Comparison of ENCODE assay signal across 8 mouse cellular contexts in the genomic region with DNA sequence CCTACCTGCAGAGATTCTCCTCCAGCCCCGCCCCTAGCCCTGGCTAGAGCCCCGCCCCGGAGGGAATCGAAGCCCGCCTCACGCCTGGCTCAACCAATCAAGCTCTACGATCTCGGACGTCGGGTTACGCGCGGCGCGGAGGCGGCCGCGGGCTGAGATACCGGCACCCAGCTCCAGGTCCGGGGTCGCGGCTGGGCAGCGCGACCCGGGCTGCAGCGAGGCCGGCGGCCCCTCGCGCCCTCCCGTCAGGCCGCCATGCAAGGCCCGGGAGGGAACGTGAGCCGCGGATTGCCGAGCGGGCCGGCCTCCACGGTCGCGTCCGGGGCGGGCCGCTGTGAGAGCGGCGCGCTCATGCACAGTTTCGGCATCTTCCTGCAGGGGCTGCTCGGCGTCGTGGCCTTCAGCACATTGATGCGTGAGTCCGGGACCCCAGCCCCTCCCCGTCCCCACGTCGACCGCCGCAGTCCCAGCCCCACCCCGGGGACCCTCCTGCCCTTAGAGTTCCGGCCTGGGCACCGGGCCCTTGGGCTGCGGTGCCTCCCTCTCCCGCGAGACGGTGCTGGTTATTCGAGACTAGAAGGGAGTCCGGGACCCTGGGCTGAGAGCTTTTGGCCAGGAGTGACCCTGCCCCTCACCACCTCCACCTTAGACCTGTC. TPM values are rescaled to one million over a fixed set of nuclear protein-coding genes. Genes with fewer than 3 reads are reported as not detected.
A peak's percentile ranks its signal among the peaks of the same experiment; 100 is the strongest.
DNase-seq lines count a peak whose midpoint lies in the region; ATAC-seq and TF ChIP-seq lines count a peak whose summit lies in the region.

A gene (plus strand): TSS at position 115 of the 656 bp plus-strand sequence.

- no peak for TF ChIP-seq RAD21 in MEL (IDR thresholded peaks at IDR 0.05; ENCODE audit: low read depth, low read length)

- peak; percentile 79 for DNase-seq in MEL (ENCODE audit: low read depth, low spot score)
- DNase-seq in cerebellum, adult 2 months, result peak; percentile 91
- peak; percentile 76 for DNase-seq in forelimb bud, embryonic 11.5 days (ENCODE audit: low read depth, low spot score)
- peak; percentile 81 for DNase-seq in layer of hippocampus, adult 9-11 months
- peak; percentile 92 for DNase-seq in lung, postnatal 0 days (ENCODE audit: low spot score)
- peak; percentile 74 for DNase-seq in ovary, postnatal 14 days (ENCODE audit: low spot score)
- DNase-seq in thymus, postnatal 14 days, result peak; percentile 91

- H3K4me3 ChIP-seq in MEL (ENCODE audit: control insufficient read depth in 1 of 2, insufficient read depth in 1 of 2, low read depth in 2 of 2, low read length in 2 of 2), result peak within 1 kb of the TSS; percentile 82 to 91
- H3K4me3 ChIP-seq in cerebellum, adult 2 months (replicated peaks; ENCODE audit: insufficient read depth, low read depth, low read length), result peak within 1 kb of the TSS; percentile 99
- peak within 1 kb of the TSS; percentile 81 for H3K4me3 ChIP-seq in lung, postnatal 0 days (ENCODE audit: low read depth, low read length)

- peak within 1 kb of the TSS; percentile 76 for H3K4me2 ChIP-seq in lung, postnatal 0 days (replicated peaks; ENCODE audit: low read depth, low read length)

- peak; percentile 67 to 82 for ATAC-seq in hematopoietic stem cell, adult 5-6 weeks (replicated peaks in 1 of 2; ENCODE audit: insufficient read depth in 1 of 2, low FRiP score in 2 of 2, low TSS enrichment in 1 of 2, low read depth in 1 of 2, poor library complexity in 2 of 2, severe bottlenecking in 2 of 2)
- ATAC-seq in lung, postnatal 0 days, result peak; percentile 88

- H3K9me3 ChIP-seq in MEL (replicated peaks; ENCODE audit: insufficient read depth, low read length), result no peaks in the 10 kb centered on the region
- H3K9me3 ChIP-seq in lung, postnatal 0 days (ENCODE audit: low read length), result no peaks in the 10 kb centered on the region

- H3K27ac ChIP-seq in MEL (ENCODE audit: control insufficient read depth, low read depth, low read length), result no peak within 1 kb of the TSS
- peak within 1 kb of the TSS; percentile 14 for H3K27ac ChIP-seq in cerebellum, adult 2 months (ENCODE audit: insufficient read depth, low read length)
- H3K27ac ChIP-seq in lung, postnatal 0 days (ENCODE audit: low read length), result peak within 1 kb of the TSS; percentile 81

- peaks cover 2 to 19% of the 10 kb centered on the region in 2 experiments; a peak in 3 of 4 replicates for H3K36me3 ChIP-seq in MEL (ENCODE audit: control insufficient read depth in 1 of 2, insufficient read depth in 2 of 2, low read length in 2 of 2)
- H3K36me3 ChIP-seq in lung, postnatal 0 days (ENCODE audit: insufficient read depth, low read length), result no peaks in the 10 kb centered on the region

- 0 out of 4 replicates have a peak, but pooled peaks of 1 of the 2 experiments have one; percentile 5 for TF ChIP-seq EP300 in MEL (IDR thresholded peaks at IDR 0.05; ENCODE audit: low read depth in 1 of 2, low read length in 2 of 2)
- TF ChIP-seq EP300 in lung, postnatal 0 days (IDR thresholded peaks at IDR 0.05), result no peak

- peaks cover 11% of the 10 kb centered on the region for H3K79me2 ChIP-seq in MEL (ENCODE audit: control insufficient read depth, insufficient read depth, low read length, poor library complexity)

- peaks cover 14 to 26% of the 10 kb centered on the region in 2 experiments for H3K4me1 ChIP-seq in MEL (ENCODE audit: control insufficient read depth in 1 of 2, insufficient read depth in 2 of 2, low read length in 2 of 2)
- H3K4me1 ChIP-seq in cerebellum, adult 2 months (ENCODE audit: control insufficient read depth, insufficient read depth, low read length), result peaks cover 4% of the 10 kb centered on the region; the same call in 1 of the 2 replicates
- H3K4me1 ChIP-seq in lung, postnatal 0 days (ENCODE audit: insufficient read depth, low read depth, low read length), result peaks cover 25% of the 10 kb centered on the region; the same call in 1 of the 2 replicates

- no peaks in the 10 kb centered on the region for H3K27me3 ChIP-seq in MEL (ENCODE audit: control insufficient read depth in 1 of 2, insufficient read depth in 2 of 2, low read length in 2 of 2)
- H3K27me3 ChIP-seq in cerebellum, adult 2 months (ENCODE audit: control insufficient read depth, insufficient read depth, low read length), result no peaks in the 10 kb centered on the region
- no peaks in the 10 kb centered on the region for H3K27me3 ChIP-seq in lung, postnatal 0 days (replicated peaks; ENCODE audit: insufficient read depth, low read length)

- peak within 1 kb of the TSS; percentile 93 for H3K9ac ChIP-seq in MEL (ENCODE audit: control insufficient read depth, low read depth, low read length, poor library complexity, severe bottlenecking)
- H3K9ac ChIP-seq in lung, postnatal 0 days (replicated peaks; ENCODE audit: low read depth), result peak within 1 kb of the TSS; percentile 62

- under 1% methylated on average over 68 of the region's 68 CpGs for WGBS in cerebellum, adult 2 months
- WGBS in lung, postnatal 0 days, result 1% methylated on average over 62 of the region's 68 CpGs

- TF ChIP-seq POLR2A in MEL (IDR thresholded peaks at IDR 0.05; ENCODE audit: control insufficient read depth in 1 of 2, insufficient read depth in 1 of 2, low read depth in 1 of 2, low read length in 2 of 2, poor library complexity in 1 of 2), result peak; percentile 78 to 81
- TF ChIP-seq POLR2A in cerebellum, adult 2 months (IDR thresholded peaks at IDR 0.05; ENCODE audit: borderline replicate concordance, insufficient read depth, low read length), result peak; percentile 65; the same call in 1 of the 2 replicates

- no peak for TF ChIP-seq CTCF in MEL (IDR thresholded peaks at IDR 0.05 in 2 of 3, conservative IDR thresholded peaks at IDR 0.05 in 1 of 3; ENCODE audit: control insufficient read depth in 1 of 3, insufficient read depth in 1 of 3, low read depth in 2 of 3, low read length in 3 of 3, poor library complexity in 1 of 3, severe bottlenecking in 1 of 3)
- peak; percentile 38 for TF ChIP-seq CTCF in cerebellum, adult 2 months (IDR thresholded peaks at IDR 0.05; ENCODE audit: borderline replicate concordance, insufficient read depth, low read depth, low read length)
- TF ChIP-seq CTCF in lung, postnatal 0 days (IDR thresholded peaks at IDR 0.05), result no peak; the same call in none of the 2 replicates

TF ChIP-seq in MEL, 35 proteins besides CTCF, POLR2A, EP300 and RAD21:
- no peak for TF ChIP-seq USF1 (IDR thresholded peaks at IDR 0.05; ENCODE audit: low read depth, low read length)
- no peak for TF ChIP-seq BHLHE40 (IDR thresholded peaks at IDR 0.05; ENCODE audit: borderline replicate concordance, low read depth, low read length)
- TF ChIP-seq TAL1 (IDR thresholded peaks at IDR 0.05; ENCODE audit: low read length), result no peak
- 0 out of 2 replicates have a peak, but pooled peaks have one; percentile 39 for TF ChIP-seq UBTF (IDR thresholded peaks at IDR 0.05; ENCODE audit: borderline replicate concordance, insufficient read depth, low read depth, low read length)
- no peak for TF ChIP-seq MAX (IDR thresholded peaks at IDR 0.05; ENCODE audit: low read length)
- TF ChIP-seq RCOR1 (IDR thresholded peaks at IDR 0.05; ENCODE audit: low read depth, low read length), result no peak
- TF ChIP-seq JUND (IDR thresholded peaks at IDR 0.05; ENCODE audit: low read depth, low read length), result no peak
- TF ChIP-seq CHD2 (IDR thresholded peaks at IDR 0.05; ENCODE audit: low read length), result peak; percentile 22; the same call in 1 of the 2 replicates
- TF ChIP-seq NELFE (IDR thresholded peaks at IDR 0.05; ENCODE audit: low read depth, low read length), result peak; percentile 68
- TF ChIP-seq POLR2AphosphoS2 (IDR thresholded peaks at IDR 0.05; ENCODE audit: low read length), result peak; percentile 56
- TF ChIP-seq POLR2AphosphoS5 (IDR thresholded peaks at IDR 0.05; ENCODE audit: borderline replicate concordance, low read depth, low read length), result no peak

RNA-seq across cellular contexts. Expression of the gene that starts here (rescaled TPM):
- 9.3 and 11.6 TPM in 2 replicates for total RNA-seq in MEL (2012; rRNA removed)
- 10 to 100 TPM in 1 of 2 experiments, not detected in 1; 21.0 TPM for polyA plus RNA-seq in MEL (2012; ENCODE audit: insufficient read depth in 1 of 2, insufficient read length in 2 of 2, low read depth in 1 of 2, low replicate concordance in 2 of 2, missing spikeins in 1 of 2)
- 34.3 and 36.5 TPM in 2 replicates for polyA plus RNA-seq in cerebellum, adult 2 months (2012; rRNA removed)
- 7.1 and 8.6 TPM in 2 replicates for total RNA-seq in hematopoietic stem cell, adult 5-6 weeks (2017)
- polyA plus RNA-seq in lung, postnatal 0 days (2015; fragmentation: Nextera tagmentation; extraction: Ambion mirVana), result 41.7 and 44.7 TPM in 2 replicates
